Mouse (Mus musculus) splenic B cell, adult 2 months (primary cell): ENCODE results near the gene Palm.

Experiments
- DNase-seq: peaks from one replicate; pipeline ENCODE4 v3.0.0-alpha.2; 2011; ENCODE audit warnings: low read depth, low spot score
- H3K27me3 ChIP-seq: 2 replicates; pipeline ENCODE4 v1.6.1; 2012; ENCODE audit warnings: mild to moderate bottlenecking, low read length, moderate library complexity, mixed read lengths; ENCODE audit not compliant: control insufficient read depth, poor library complexity, insufficient read depth, severe bottlenecking
- H3K36me3 ChIP-seq: 2 replicates; pipeline ENCODE4 v1.6.1; 2012; ENCODE audit warnings: mild to moderate bottlenecking, low read length, moderate library complexity, mixed read lengths; ENCODE audit not compliant: control insufficient read depth, poor library complexity, insufficient read depth, severe bottlenecking

Gene Palm

DNA sequence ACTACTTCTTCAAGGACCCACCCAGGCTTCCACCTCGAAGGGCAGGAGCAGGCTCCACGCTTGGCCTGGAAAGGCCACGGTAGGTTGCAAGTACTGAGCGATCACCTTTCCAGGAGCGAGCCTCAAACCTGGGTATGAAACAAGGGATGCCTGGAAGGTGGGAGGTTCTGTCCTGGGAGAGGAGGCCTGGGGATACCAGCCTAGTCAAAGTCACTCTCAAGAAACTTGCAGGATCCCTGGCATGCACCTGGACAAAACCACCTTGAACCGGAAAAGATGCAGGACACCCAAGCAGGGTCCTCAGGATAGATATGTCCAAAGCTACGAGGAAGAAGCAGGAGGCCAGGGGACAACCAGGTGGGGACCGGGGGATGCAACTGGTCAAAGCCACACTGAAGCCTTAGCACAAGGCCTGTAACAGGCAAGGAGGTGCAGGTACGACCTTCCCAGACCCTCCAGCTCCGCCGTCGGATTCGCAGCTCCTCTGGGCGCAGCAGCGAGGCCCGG, 27.3 kb upstream of the Palm start:
- no peak for DNase-seq
- Histone ChIP-seq H3K27me3 (no peaks in the 10 kb centered on the region), H3K36me3 (peaks cover 5% of the 10 kb centered on the region)

DNA sequence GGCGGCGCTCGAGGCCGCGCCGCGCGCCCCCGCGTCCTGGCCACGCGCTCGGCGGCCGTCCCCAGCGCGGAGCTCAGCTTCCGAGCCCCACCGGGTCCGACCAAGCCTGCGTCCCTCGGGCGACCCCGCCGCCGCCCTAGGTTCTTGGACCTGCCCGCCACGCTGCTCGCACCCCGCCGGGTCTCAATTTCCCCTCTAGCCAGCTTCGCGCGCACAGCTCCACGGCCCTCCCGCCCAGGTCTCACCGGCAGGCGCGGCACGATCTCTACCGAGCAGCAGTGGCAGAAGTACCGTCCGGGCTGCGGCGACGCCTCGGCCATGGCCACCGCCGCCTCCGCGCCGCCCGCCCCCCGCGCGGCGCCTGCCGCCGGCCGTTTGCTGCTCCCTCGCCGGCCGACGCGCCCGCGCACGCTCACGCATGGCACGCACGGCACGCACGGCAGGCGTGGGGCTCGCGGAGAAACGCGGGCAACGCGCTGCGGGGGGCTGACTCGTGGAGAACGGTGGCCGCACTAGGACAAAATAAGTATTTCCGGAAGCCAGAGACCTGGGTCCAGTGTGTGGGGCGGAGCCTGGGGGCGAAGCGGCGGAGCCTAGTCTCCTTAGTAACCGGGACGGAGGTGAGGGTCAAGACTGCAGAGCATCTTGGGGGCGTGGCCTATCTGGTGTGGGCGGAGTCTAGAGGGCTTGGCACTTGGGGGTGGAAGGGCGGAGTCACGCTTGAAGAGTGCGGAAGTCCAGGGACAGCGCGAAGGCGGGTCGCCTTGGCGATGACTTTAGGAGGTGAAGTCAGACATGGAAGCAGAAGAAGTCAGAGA, 26.7 kb upstream of the Palm start, which contains the start of gene Rnf126:
TSS of gene Rnf126 (minus strand) at position 445 of the 818 bp plus-strand sequence.
- no peaks in the 10 kb centered on the region for H3K27me3 ChIP-seq
- peak; percentile 100 for DNase-seq
- no peaks in the 10 kb centered on the region for H3K36me3 ChIP-seq

DNA sequence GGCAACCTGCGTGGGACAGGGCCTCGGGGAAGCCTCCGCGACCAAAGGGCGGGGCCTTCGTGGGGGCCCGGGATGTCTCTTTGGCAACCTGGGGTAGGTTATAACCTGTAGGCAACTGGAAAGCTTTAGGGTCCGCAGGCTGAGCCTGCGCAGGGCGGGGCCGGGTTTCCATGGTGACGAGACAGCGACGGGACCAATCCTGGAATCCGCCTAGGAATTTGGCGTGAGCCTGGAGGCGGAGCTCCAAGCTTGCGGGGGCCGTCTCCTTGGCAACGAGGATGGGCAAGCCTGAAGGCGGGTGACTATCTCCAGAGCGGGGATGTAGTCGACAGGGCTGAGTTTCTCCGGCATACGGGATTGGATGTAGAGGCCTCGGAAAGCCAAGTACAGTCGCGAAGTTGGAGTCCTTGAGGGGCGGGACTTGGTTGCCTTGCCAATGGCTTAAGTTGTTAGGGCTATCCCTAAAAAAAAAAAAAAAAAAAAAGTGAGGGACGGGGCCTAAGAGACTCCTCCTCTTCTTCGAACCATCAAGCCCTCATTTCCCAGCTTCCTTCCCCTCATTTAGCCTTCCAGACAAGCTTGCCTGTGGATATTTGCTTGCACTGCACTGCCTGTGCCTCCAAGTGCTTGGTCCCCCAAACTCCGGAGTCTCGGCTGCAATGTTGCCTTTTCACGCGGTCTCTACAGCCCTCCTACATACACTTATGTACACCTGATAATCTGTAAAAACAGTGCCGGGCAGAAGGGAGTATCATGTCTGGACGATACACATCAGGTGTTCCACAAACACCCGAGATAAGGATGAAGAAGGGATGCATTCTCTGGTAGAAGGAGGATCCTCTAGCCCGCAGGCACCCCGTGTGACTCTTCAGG, 25.8 kb upstream of the Palm start:
- peak; percentile 67 for DNase-seq
- H3K27me3 ChIP-seq, result no peaks in the 10 kb centered on the region
- no peaks in the 10 kb centered on the region for H3K36me3 ChIP-seq

DNA sequence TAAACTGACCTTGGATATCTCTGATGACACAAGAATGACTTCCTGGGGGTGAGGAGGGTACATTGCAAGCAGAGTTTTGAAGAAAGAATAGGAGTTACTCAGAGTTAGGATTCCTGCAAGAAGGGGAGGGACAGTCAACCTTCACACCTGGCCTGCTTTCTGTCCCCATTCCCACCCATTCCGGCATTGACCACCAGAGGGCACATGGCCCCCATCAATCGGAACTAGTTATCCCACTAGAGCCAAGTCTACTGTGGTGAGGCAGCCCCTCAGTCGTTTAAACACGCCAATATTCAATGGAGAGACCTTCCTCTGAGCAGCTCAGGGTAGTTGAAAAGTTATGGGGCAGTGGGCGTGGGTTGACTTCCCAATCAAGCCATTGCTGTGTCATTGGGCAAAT, 25.0 kb upstream of the Palm start:
- Histone ChIP-seq H3K36me3 (no peaks in the 10 kb centered on the region), H3K27me3 (no peaks in the 10 kb centered on the region)
- DNase-seq, result peak; percentile 82

DNA sequence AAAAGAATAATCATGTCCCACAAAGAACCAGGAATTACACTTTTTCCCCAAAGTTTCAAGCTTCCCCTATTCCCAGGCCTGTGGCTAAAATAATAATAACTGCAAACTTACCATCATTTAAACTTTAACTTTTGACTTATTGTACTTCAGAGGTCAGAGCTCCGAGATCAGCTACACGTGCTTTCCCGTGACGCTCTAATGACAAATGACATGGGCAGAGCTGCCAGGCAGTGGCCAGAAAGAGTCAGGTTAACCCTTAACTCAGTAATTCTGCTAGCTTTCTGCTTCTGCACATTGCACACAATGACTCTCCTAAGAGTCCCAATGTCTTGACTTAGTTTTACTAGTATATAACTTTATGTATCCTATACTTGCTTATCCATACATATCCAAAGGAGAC, 24.0 kb upstream of the Palm start:
- H3K36me3 ChIP-seq, result no peaks in the 10 kb centered on the region
- no peaks in the 10 kb centered on the region for H3K27me3 ChIP-seq
- DNase-seq, result no peak

DNA sequence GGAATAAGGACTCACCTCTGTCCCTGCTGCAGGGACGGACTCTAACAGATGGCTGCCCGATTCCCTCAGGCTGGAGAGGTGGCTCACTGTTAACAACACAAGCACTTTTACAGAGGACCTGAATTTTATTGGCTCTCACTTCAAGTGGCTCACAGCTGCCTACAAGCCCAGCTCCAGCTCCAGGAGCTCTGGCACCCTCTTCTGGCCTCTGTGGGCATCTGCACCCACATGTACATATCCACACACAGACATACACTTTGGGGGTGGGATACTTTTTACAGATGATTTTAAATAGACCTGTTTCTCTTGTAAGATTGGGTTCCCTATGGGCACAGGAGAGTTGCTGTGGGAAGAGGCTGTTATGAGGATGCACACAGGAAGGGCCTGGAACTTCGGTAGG, 21.1 kb upstream of the Palm start:
- no peaks in the 10 kb centered on the region for H3K27me3 ChIP-seq
- DNase-seq, result no peak
- H3K36me3 ChIP-seq, result no peaks in the 10 kb centered on the region

DNA sequence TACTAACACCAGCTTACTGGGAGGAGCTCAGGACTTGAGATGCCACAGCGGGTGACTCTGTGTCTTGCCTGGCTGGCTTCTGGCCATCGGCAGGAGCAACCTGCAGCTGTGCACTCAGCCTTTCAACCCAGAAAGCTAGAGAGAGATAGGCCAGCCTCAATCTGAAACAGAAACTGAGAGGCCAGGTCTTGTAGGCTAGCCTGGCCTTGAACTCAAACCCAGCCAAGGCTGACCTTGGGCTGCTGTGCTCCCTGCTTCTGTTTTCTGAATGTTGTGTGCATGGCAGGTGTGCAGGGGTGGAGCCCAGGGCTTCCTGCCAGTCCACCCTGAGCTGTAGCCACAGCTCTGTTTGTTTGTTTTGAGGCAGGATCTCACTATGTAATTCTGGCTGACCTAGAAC, 20.2 kb upstream of the Palm start:
- H3K27me3 ChIP-seq, result no peaks in the 10 kb centered on the region
- DNase-seq, result no peak
- H3K36me3 ChIP-seq, result no peaks in the 10 kb centered on the region

DNA sequence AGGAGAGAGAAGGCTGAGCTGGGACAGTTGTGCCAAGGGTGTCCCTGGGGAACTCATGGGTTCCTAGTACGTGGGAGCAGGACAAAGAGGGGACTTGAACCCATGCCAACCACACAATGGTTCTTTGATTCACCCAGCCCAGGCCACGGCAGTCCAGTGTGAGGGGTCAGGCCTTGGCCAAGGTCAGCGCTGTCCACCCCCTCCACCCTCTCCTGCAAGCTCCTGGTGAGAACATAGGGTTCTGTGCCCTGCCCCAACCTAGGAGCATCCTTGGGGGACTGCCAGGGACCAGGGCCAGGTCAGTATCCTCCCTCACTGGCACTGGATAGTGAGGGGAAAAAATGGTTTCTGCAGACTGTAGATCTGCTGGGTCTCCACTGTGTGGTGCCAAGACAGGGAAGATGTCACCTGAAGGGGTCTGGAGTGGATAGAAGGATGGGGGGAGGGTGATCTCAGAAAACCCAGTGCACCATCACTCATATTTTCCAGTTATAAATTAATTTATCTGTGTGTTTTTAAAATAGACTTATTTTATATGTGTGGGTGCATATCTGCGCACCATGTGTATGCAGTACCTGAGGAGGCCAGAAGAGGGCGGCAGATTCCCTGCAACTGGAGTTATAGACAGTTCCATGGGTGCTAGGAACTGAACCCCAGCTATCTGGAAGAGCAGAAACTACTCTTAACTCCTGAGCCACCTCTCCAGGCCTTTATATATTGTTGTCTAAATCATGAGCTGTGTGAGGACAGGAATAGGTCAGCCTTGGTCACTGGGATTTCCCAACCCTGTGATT, 18.7 kb upstream of the Palm start:
- DNase-seq, result peak; percentile 38
- Histone ChIP-seq H3K27me3 (no peaks in the 10 kb centered on the region), H3K36me3 (no peaks in the 10 kb centered on the region)

DNA sequence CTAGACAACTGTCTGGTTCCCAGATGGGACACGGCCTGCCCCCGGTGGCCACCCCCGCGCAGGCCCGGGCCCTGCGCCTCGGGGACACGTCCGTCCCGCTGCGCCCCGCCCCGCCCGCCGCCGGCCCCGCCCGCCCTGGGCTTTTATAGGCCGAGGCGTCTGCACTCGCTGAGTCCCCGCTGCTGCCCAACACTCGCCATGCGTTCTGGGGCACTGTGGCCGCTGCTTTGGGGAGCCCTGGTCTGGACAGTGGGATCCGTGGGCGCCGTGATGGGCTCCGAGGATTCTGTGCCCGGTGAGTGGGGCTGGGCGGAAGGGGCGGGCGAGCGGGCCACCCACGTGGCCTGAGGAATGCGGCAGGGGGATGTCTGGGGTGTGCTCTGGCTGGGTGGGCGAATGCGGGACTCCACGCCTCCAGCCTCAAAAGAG, 16.3 kb upstream of the Palm start, which contains the start of gene Fstl3:
TSS of gene Fstl3 (plus strand) at position 170 of the 429 bp plus-strand sequence.
- no peaks in the 10 kb centered on the region for H3K36me3 ChIP-seq
- H3K27me3 ChIP-seq, result no peaks in the 10 kb centered on the region
- no peak for DNase-seq

DNA sequence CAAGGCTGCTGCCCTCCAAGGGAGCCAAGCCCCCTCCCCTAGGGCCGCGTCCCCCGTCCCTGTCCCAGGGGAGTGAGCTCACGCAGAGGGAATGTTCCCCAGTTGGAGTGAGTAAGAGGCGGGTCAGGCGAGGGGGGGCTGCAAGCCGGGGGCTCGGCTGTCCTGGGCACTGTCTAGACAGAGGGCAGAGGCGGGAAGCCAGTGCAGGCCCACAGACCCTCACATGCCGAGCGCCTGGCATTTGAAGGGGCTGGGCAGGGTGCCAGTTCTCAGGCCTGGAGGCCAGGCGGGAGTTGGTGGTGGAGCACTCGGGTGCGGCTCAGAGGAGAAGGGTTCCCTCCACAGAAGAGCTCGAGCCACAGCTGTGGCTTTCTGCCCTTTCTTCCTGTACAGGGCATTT, 15.4 kb upstream of the Palm start:
- Histone ChIP-seq H3K36me3 (no peaks in the 10 kb centered on the region), H3K27me3 (no peaks in the 10 kb centered on the region)
- DNase-seq, result no peak

DNA sequence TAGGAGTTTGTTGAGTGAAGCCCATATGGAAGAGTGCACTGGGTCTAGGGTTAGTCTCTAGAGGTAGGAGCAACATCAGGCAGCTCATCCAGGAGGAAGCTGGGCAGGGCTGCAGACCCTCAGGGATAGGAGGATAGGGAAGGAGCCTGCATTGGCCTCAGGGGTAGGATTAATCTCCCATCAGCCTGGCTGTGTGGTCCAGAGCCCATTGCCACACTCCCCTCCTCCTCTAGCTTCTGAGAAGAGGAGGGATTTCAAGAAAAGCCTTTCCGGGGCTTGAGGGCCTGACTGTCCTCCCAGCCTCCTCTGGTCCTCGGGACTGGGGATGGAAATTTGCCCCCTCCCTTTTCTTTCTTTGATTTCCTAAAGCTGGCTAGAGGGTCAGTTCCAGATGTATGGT, 14.2 kb upstream of the Palm start:
- DNase-seq, result no peak
- no peaks in the 10 kb centered on the region for H3K36me3 ChIP-seq
- no peaks in the 10 kb centered on the region for H3K27me3 ChIP-seq

DNA sequence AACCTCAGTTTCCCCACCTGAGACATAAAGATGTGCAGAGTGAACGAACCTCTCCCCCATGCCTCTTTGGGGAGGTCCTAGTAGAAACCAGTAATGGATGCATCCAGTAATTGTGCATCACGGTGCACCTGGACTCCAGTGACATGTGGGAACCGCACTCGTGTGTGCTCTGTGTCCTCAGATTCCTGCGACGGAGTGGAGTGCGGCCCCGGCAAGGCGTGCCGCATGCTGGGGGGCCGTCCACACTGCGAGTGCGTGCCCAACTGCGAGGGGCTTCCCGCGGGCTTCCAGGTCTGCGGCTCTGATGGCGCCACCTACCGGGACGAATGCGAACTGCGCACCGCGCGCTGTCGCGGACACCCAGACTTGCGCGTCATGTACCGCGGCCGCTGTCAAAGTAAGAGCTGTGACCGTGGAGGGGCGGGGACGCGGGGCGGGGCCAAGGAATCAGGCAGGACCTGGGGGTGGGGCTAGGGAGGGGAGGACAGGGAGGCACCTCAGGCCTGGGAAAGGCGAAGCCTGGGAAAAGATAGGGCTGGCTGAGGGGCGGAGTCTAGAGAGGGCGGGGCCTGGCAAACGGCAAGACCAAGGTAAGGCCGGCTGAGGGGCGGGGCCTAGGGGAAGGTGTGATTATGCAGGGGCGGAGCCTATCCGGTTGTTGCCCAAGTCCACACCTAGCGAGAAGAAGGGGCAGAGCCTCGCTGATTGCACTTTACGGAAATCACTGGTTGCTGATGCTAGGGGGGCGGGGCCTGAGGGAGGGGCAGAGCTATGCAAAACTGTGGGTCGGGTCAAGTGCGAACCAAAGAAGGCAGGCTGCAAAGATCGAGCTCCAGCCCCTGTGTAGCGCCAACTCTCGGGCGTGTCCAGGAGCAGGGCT, 13.3 kb upstream of the Palm start:
- H3K27me3 ChIP-seq, result no peaks in the 10 kb centered on the region
- DNase-seq, result peak; percentile 98
- no peaks in the 10 kb centered on the region for H3K36me3 ChIP-seq

DNA sequence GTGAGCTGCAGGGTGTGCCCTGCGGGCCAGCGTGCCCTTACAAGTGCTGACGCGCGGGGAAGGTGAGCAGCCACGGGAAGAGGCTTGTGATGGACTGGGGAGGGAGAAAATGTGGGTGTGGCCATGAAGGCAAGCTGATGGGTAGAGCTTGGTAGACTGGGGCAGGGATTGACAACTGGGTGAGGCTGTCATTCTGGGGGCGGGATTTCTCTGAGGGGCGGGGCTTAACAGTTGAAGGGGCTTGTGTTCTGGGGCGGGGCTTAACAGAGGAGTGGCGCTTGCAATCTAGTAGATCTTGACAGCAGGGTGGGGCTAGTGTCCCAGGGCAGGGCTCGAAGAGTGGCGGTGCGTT, 12.7 kb upstream of the Palm start:
- H3K27me3 ChIP-seq, result no peaks in the 10 kb centered on the region
- DNase-seq, result peak; percentile 92
- no peaks in the 10 kb centered on the region for H3K36me3 ChIP-seq

DNA sequence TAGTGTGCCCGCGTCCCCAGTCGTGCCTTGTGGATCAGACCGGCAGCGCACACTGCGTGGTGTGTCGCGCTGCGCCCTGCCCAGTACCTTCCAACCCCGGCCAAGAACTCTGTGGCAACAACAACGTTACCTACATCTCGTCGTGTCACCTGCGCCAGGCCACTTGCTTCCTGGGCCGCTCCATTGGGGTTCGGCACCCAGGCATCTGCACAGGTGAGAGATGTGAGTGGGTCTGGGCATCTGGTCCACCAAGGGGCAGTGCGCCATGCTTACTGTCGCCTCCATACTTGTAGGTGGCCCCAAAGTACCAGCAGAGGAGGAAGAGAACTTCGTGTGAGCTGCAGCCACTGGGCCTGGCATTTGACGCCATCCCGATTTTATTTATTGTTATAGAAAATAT, 12.2 kb upstream of the Palm start:
- no peak for DNase-seq
- H3K36me3 ChIP-seq, result no peaks in the 10 kb centered on the region
- H3K27me3 ChIP-seq, result no peaks in the 10 kb centered on the region
